Mouse (Mus musculus) kidney, postnatal 10 days (tissue): ENCODE measurements around the gene Fam228a.
"Not testable (repeated sequence)": the region's sequence is repeated elsewhere in the genome, so short reads cannot be mapped to it uniquely, and the experiment has no call there.

Source experiments
- DNase-seq: peaks from one replicate; pipeline ENCODE4 v3.0.0; 2021; ENCODE audit warnings: mixed read lengths

The Fam228a gene

GRCm38 (mm10) chr12:4738031-4738576, at the start of gene Fam228a:
TSS of gene Fam228a (minus strand) at chr12:4738430.
- no peak for DNase-seq

GRCm38 (mm10) chr12:4784466-4784865, 46.2 kb upstream of the Fam228a start:
- no peak for DNase-seq

GRCm38 (mm10) chr12:4783598-4783997, 45.4 kb upstream of the Fam228a start:
- DNase-seq = peak; percentile 42

GRCm38 (mm10) chr12:4781725-4782404, 43.6 kb upstream of the Fam228a start:
- not testable (repeated sequence) for DNase-seq

- DNase-seq = no peak
Observed at GRCm38 (mm10) chr12:4781270-4781669, 43.0 kb upstream of the Fam228a start.

GRCm38 (mm10) chr12:4780245-4780644, 42.0 kb upstream of the Fam228a start:
- no peak for DNase-seq

- DNase-seq = no peak
Observed at GRCm38 (mm10) chr12:4777734-4778133, 39.5 kb upstream of the Fam228a start.

- no peak for DNase-seq
Observed at GRCm38 (mm10) chr12:4775588-4775949, 37.3 kb upstream of the Fam228a start.

GRCm38 (mm10) chr12:4774895-4775587, 36.8 kb upstream of the Fam228a start:
- DNase-seq = no peak

- DNase-seq = no peak
Observed at GRCm38 (mm10) chr12:4769333-4769723, 31.1 kb upstream of the Fam228a start.

GRCm38 (mm10) chr12:4768492-4769332, 30.5 kb upstream of the Fam228a start, which contains the start of the genes Pfn4 and Fam228b:
TSS of gene Pfn4 (plus strand) at chr12:4769022.
TSS of gene Fam228b (minus strand) at chr12:4769267.
- DNase-seq = peak; percentile 96

- no peak for DNase-seq
Observed at GRCm38 (mm10) chr12:4757060-4757459, 18.8 kb upstream of the Fam228a start.

- DNase-seq = not testable (repeated sequence)
Observed at GRCm38 (mm10) chr12:4754451-4754850, 16.2 kb upstream of the Fam228a start.

- DNase-seq = no peak
Observed at GRCm38 (mm10) chr12:4744486-4744885, 6.3 kb upstream of the Fam228a start.

GRCm38 (mm10) chr12:4742183-4742582, 4.0 kb upstream of the Fam228a start:
- no peak for DNase-seq

GRCm38 (mm10) chr12:4740823-4741222, 2.6 kb upstream of the Fam228a start:
- no peak for DNase-seq

- DNase-seq = no peak
Observed at GRCm38 (mm10) chr12:4732332-4732731, 5.9 kb downstream of the Fam228a start.

GRCm38 (mm10) chr12:4731629-4732028, 6.6 kb downstream of the Fam228a start:
- no peak for DNase-seq

GRCm38 (mm10) chr12:4729165-4729564, 9.1 kb downstream of the Fam228a start:
- DNase-seq = no peak

- DNase-seq = no peak
Observed at GRCm38 (mm10) chr12:4719762-4720754, 18.2 kb downstream of the Fam228a start.

- DNase-seq = no peak
Observed at GRCm38 (mm10) chr12:4719066-4719761, 19.0 kb downstream of the Fam228a start.
